Mouse (Mus musculus) thymus, postnatal 36 days (tissue): ENCODE data around the gene Dnajc11.

Source experiments
- DNase-seq, 2 experiments: peaks; one replicate each; pipeline ENCODE4 v3.0.0; 2022; ENCODE audit warnings: mixed read lengths in 2 of 2

The Dnajc11 gene

GRCm38 (mm10) chr4:151986650-151987049, 53.2 kb downstream of the Dnajc11 start:
- DNase-seq: no peak

GRCm38 (mm10) chr4:151988014-151988341, 54.5 kb downstream of the Dnajc11 start:
- no peak for DNase-seq

- peak; percentile 88 to 89 for DNase-seq
Measured at GRCm38 (mm10) chr4:151988342-151989109, 55.0 kb downstream of the Dnajc11 start, which contains the start of gene Thap3. TSS of gene Thap3 (minus strand) at chr4:151988997.

- DNase-seq: no peak
Measured at GRCm38 (mm10) chr4:151989110-151989488, 55.6 kb downstream of the Dnajc11 start.

GRCm38 (mm10) chr4:151992091-151992490, 58.6 kb downstream of the Dnajc11 start:
- DNase-seq: no peak

- DNase-seq: no peak
Measured at GRCm38 (mm10) chr4:151993035-151993434, 59.5 kb downstream of the Dnajc11 start.

- DNase-seq: peak in 1 of 2 experiments; percentile 57
Measured at GRCm38 (mm10) chr4:151994228-151995171, 61.0 kb downstream of the Dnajc11 start.

- peak; percentile 48 to 76 for DNase-seq
Measured at GRCm38 (mm10) chr4:151995371-151996172, 62.1 kb downstream of the Dnajc11 start.

- DNase-seq: peak; percentile 98 to 99
Measured at GRCm38 (mm10) chr4:151996173-151996950, 62.9 kb downstream of the Dnajc11 start, which contains the start of gene Phf13. TSS of gene Phf13 (minus strand) at chr4:151996258.

GRCm38 (mm10) chr4:151996951-151997222, 63.4 kb downstream of the Dnajc11 start:
- no peak for DNase-seq

- DNase-seq: no peak
Measured at GRCm38 (mm10) chr4:151997701-151998100, 64.2 kb downstream of the Dnajc11 start.

GRCm38 (mm10) chr4:151999481-151999880, 66.0 kb downstream of the Dnajc11 start:
- DNase-seq: no peak

GRCm38 (mm10) chr4:152000906-152001305, 67.4 kb downstream of the Dnajc11 start:
- no peak for DNase-seq

GRCm38 (mm10) chr4:152001335-152001734, 67.8 kb downstream of the Dnajc11 start:
- no peak for DNase-seq

- no peak for DNase-seq
Measured at GRCm38 (mm10) chr4:152002063-152002462, 68.6 kb downstream of the Dnajc11 start.

- no peak for DNase-seq
Measured at GRCm38 (mm10) chr4:152006137-152006536, 72.6 kb downstream of the Dnajc11 start.

- no peak for DNase-seq
Measured at GRCm38 (mm10) chr4:152006812-152007211, 73.3 kb downstream of the Dnajc11 start.

GRCm38 (mm10) chr4:152007481-152008147, 74.1 kb downstream of the Dnajc11 start:
- no peak for DNase-seq

- no peak for DNase-seq
Measured at GRCm38 (mm10) chr4:152008148-152008500, 74.6 kb downstream of the Dnajc11 start.

GRCm38 (mm10) chr4:152008622-152009075, 75.2 kb downstream of the Dnajc11 start, which contains the start of gene Klhl21:
TSS of gene Klhl21 (plus strand) at chr4:152008803.
- DNase-seq: peak; percentile 91
